Mouse (Mus musculus): ENCODE measurements around the gene Tymp.

Tymp gene

DNA sequence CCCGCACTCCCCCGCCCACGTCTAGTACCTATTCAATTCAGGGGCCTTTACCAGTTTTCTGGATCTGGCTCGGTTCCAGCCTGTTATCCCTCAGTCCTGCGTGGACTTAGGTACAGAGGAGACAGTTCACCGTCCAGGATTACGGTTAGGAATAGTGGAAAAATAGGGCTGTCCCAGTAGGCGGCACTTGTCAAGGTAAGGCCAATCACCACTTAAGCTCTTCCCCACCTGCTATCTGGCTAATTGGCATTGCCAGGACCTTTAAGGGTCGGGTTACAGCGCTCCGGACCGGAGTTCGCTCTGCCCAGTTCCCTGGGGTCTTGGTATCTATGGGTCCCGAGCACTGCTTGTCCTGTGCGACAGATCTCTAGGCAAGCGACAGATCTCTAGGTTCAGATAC lies at the start of gene Tymp:
Gene Tymp (minus strand): TSS at position 83 of the 400 bp plus-strand sequence.
- no peak for DNase-seq (ENCODE audit: low spot score in 2 of 2)

DNA sequence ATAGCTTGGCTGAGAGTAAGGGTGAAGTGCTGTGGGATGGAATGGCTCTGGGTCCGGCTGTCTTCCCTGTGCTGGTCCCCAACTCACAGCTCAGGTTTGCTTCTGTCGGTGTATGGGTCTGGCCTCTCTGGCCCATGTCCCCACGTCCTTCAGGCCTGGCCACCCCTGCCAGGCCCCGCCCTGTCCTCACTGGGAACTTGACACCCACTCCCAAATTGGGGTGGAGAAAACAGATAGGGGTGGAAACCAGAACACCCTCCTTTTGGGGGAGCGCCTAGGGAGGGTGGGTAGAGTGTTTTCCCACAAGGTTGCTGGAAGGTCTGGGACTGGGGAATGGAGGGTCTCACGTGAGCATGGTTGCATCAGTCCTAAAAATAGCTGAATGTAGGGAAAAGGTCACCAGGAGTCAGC lies 48.9 kb upstream of the Tymp start, which contains the start of gene Cpt1b:
Gene Cpt1b (minus strand): TSS at position 153 of the 411 bp plus-strand sequence.
- no peak for DNase-seq (ENCODE audit: low spot score in 2 of 2)

DNA sequence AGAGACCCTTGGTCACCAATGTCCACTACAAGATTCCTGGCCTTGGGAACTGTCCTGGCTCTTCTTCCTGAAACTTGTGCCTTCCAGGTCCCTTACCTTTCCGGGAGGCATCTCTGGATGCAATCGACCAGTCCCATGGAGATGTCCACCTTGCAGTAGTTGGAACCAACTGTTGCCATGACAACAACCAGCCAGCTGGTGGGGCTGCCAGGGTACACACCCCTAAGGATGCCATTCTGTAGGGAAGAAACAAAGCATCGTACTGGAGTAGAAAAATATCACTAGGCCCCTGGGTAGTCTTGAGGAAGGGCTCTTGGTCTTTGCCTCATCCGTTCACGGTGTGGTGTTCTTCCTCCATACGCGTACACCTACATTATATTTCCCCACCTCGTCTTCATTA lies 47.8 kb upstream of the Tymp start:
- DNase-seq (ENCODE audit: low spot score in 2 of 2), result no peak

DNA sequence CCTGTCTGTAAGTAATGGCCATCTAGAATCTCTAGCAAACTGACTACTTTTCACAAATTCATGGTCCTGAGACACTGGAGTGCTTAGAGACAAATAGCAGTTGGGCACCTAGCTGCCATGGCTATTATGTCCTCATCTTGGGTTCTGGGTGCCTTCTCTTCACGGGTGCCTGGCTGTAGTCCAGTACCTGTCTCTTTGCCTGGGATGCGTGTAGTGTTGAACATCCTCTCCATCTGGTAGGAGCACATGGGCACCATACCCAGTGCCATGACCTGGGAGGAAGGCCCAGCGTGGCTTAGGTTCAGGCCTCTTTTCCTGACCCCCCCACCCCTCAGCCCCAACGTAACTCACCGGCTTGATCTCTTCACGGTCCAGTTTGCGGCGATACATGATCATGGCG lies 45.1 kb upstream of the Tymp start:
- no peak for DNase-seq (ENCODE audit: low spot score in 2 of 2)

DNA sequence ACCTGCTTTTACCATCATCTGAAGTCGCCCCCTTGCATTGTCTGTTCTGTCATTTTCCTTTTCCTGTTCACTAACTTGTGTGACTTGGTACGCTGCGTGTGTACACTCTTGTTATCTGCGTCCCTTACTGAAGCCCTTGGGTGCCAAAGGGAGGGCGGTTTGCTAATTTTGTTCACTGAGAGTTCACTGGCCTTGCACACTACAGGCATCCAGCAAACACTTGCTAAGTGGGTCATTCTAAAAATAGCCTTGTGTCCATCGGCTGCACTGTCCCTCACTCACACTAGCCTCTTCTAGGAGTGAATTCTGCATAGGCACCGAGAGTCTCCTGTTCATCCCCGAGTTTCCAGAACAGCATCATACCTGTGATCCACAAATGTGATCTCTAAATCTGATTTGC lies 38.4 kb upstream of the Tymp start:
- DNase-seq (ENCODE audit: low spot score in 2 of 2), result no peak

DNA sequence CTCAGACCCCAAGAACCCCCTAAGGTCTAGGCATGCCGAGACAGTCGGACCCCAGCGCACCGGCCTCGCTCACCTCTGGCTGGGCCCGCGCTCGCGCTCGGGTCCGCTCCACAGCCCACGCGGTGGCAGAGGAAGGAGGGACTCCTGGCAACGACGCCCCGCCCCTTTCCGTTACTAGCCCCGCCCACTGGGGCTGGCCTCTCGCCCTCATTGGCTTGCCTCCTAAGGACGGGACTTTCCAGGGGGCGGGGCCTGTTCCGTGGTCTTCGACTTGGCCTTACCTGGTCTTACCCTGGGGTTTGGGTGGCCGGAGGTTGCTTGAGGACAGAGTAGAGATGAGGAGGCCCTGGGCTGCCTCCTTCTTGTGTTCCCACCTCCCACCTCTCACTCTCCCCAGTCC lies 33.3 kb upstream of the Tymp start, which contains the start of gene Syce3:
Gene Syce3 (minus strand): TSS at position 386 of the 400 bp plus-strand sequence.
- DNase-seq (ENCODE audit: low spot score in 2 of 2), result no peak

DNA sequence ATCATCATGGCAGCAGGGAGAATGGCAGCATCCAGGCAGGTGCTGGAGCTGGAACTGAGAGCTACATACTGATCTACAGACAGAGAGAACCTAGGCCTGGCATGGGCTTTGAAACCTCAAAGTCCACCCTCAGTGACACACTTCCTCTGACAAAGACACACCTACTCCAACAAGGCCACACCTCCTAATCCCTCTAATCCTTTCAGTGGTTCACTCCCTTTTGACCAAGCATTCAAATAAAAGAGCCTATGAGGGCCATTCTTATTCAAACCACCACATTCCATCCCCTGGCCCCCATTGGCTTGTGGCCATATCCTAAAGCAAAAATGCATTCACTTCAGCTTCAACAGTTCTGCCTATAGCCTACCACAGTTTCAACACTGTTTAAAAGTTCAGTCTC lies 29.9 kb upstream of the Tymp start:
- no peak for DNase-seq (ENCODE audit: low spot score in 2 of 2)

DNA sequence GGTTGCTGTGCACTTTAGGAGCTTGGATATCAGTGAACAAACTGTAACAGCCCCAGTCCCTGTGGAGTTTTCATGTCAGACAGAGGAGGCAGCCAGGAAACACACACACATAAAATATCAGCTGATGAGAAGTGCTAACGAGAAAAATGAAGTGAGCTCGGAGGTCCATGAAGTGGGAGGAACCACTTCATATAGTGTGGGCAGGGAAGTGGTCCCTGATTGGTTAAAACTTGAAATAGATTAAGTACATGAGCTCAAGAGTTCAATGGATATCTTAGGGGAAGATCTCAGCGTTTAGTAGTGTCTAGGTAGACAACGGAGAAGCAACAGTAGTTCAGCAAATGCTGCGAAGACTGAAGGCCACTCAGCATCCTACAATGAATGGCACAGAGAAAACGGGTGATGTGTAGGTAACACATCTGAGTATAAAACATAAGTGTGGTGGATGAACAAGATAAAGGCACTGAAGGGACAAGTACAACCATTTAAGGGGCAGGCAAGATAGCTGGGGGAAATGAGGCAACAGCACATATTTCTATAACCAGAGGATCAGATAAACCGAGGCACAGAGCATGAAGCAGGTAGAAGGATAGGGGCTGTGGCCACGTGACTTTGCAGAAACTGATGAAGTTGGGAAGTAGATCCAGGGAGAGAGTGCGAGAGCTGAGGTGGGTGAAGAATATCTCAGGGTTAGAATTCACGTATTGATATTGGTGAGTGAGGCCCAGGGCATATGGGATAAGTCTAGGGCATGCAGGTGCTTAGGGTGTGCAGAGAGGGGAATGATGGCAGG lies 28.2 kb upstream of the Tymp start:
- DNase-seq (ENCODE audit: low spot score in 2 of 2), result no peak

DNA sequence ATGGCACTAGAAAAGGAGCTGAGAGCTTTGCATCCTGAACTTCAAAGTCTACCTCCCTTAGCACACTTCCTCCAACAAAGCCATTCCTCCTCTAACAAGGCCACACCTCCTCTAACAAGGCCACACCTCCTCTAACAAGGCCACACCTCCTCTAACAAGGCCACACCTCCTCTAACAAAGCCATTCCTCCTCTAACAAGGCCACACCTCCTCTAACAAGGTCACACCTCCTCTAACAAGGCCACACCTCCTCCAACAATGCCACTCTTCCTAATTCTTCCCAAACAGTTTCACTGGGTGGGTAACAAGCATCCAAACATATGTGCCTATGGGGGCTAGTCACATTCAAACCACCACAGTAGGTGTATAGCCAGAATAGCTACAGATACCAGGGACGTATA lies 25.6 kb upstream of the Tymp start:
- DNase-seq (ENCODE audit: low spot score in 2 of 2), result no peak

DNA sequence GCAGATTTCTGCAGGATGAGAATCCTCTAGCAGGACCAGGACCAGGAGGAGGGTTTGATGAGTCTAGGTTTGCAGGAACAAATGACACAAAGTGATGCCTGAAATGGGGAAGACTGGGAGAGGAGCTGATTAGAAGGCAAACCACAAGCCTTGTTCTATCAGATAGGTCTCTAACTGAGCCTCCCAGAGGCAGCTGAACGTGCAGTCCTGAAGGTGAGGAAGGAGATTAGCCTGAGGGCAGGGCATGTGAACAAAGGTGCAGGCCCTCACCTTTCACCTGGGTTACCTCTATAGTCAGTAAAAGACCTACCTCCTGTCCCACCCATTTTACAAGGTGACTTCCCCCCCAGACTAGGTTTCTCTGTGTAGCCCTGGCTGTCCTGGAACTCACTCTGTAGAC lies 22.9 kb upstream of the Tymp start:
- DNase-seq (ENCODE audit: low spot score in 2 of 2), result no peak

DNA sequence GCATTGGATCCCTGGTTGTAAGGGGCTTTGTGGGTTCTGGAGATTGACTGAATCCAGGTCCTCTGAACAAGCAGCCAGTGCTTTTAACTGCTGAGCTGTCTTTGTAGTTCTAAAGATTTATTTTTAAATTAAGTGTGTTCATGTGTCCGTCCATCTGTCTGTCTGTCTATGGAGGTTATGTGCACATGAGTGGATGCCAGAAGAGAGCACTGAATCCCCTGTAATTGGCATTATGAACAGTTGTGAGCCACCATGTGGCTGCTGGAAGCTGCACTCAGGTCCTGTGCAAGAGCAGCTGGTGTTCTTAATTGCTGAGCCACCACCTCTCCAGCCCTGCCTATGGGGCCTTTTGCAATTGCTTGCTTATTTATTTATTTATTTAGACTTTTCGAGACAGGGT lies 21.3 kb upstream of the Tymp start:
- no peak for DNase-seq (ENCODE audit: low spot score in 2 of 2)

DNA sequence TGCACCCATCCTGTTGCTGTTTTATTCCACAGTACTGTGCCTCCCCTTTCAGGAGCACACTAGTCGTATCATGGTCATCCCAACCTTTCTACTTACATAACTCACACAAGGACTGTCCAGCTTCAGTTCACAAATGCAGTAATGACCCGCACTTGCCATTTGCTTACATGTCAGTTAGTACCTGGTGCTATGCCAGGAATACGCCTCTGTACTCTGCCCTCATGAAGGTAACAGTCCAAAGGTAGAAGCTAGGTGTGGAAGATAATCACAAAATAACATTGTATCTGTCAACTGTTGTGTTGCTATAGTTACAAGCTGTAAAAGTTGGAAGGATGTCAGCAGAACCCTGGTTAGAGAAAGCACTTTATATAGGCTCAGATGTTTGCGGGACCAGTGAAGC lies 20.0 kb upstream of the Tymp start:
- DNase-seq (ENCODE audit: low spot score in 2 of 2), result no peak

DNA sequence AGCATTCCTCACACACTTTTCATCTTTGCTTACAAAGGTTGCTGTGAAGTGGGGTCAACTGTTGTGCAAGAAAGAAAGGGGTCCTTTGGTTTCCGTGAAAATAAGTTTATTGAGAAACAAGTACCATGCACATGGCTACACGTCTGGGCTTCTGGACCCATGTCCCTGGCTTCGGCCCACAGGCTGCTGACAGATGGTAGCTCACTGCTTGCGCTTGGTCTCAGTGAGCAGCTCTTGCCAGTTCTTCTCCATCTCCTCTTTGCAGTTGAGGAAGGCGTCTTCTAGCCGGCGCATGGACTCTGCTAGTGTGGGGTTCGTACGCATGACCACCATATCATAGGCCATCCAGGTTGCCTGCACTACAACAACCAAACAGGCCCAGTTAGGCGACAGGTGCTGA lies 13.2 kb upstream of the Tymp start:
- no peak for DNase-seq (ENCODE audit: low spot score in 2 of 2)

DNA sequence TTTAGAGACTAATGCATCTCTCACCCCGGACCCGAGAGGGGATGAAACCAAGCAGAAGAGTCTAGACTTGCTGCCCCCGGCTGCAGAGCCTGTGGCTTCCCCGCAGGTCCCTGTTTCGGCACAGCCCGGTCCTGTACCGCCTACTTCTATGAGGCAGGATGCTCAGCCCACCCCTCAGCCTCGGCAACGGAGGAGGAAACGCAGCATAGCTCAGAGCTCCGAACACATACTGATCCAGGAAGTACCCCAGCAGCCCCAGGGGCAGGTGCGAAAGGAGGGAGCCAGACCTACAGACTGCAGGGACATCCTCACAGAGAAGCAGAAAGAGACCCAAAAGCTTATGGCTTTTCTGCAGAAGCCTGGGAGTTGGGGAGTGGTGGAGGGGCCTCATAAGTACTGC lies 10.3 kb upstream of the Tymp start:
- no peak for DNase-seq (ENCODE audit: low spot score in 2 of 2)

DNA sequence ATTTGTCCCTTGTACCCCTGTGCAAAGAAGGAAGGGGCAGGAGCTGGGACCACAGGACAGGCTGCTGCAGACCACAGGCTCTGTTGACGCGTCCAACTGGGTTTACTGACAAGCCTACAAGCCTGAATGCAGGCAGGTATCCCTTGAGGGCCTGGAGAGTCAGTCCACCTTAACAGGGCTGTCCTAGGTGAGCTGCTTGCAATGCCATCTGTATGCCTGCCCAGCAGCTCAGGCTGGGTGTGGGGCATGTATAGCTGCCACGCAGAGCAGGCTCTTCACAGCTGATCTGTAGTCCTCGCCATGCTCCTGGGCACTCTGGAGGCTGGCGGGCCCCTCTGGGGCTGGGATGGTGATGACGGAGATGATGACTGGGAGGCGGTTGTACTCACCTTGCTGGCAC lies 7.8 kb upstream of the Tymp start, which contains the start of gene Klhdc7b:
Gene Klhdc7b (plus strand): TSS at position 301 of the 400 bp plus-strand sequence.
- no peak for DNase-seq (ENCODE audit: low spot score in 2 of 2)

DNA sequence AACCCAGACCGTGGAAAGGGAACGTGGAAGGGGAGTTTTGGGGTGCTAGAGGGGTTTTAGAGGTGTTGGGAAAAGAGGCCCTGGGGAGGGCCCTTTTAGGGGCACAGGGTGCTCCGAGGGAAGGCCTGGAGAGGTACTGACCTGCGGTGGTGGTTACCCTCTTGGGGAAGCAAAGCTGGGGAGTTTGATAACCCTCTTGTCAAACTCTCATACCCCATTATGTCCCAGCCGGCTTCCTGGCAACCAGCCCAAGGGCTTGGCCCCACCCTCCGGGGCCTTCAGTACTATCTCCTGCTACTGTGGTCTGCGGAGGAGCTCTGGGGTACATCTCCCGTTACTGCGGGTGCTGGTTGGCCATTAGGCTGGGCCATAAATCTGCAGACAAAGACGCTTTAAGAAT lies 2.6 kb upstream of the Tymp start:
- no peak for DNase-seq (ENCODE audit: low spot score in 2 of 2)

DNA sequence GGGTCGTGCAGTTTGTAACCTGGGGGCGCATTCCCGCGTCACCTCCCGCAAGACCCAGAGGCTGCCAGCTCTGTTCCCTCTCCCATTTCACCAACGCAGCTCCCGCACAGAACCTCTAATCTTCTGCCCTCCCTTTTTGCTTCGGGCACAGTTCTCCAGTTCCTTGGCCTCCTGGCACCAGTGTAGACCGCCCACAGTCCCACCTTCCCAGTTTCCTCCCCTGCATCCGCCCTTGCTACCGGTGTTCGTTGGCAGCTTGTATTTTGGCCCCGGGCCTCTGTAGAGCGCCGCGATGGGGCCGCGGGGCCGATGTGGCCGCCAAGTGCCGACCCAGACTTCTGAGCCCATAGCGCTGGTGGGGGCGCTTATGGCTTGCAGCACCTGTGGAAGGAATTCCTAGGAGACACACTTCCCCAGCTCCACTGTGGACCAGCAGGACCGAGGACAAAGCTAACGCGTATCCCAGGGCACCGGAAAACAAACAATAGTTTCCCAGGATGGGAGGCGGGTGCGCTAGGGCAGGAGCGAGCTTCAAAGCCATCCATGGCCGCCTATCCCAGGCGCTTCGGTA lies 2.1 kb upstream of the Tymp start, which contains the start of gene Odf3b:
Gene Odf3b (minus strand): TSS at position 452 of the 571 bp plus-strand sequence.
- no peak for DNase-seq (ENCODE audit: low spot score in 2 of 2)

DNA sequence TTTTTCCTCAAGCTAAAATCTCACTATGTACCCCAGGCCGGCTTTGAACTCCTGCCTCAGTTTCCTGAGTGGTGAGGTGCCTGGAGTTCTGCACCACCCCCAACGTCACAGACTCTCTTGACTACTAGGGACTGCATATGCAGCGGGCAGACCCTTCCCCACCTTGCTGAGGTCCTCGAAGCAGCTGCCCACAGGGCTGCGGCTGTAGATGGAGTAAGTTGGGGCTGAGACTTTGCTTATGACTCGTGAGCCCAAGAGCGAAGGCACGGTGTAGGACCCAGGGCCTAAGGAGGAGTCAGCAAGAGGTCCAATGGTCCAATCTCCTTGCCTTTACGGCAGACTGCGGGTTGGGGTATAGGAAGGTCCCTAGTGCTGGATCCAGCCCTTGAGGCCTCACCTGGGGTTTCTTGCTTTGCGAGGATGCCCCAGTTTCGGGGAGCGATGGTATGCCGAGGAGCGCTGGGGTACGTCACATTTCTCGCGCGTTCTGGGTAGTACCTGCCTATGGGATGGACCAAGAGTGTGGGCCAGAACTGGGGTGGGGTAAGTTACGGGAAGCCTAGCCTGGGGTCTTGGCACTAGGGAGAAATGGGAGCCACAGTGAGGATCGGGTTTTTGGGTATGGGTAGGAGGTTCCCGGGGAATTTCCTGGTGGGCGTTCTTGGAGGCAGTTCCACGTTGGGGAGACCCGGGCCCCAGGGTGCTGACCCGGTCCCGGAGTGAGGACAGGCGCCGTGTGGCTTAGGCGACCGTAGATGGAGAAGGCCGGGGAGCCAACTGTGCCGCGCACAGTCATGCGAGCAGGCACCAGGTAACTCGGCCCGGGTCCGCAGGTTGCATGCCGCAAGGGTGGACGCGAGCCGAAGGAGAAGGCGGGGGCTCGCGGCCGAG lies 1.3 kb upstream of the Tymp start:
- DNase-seq (ENCODE audit: low spot score in 2 of 2), result no peak

DNA sequence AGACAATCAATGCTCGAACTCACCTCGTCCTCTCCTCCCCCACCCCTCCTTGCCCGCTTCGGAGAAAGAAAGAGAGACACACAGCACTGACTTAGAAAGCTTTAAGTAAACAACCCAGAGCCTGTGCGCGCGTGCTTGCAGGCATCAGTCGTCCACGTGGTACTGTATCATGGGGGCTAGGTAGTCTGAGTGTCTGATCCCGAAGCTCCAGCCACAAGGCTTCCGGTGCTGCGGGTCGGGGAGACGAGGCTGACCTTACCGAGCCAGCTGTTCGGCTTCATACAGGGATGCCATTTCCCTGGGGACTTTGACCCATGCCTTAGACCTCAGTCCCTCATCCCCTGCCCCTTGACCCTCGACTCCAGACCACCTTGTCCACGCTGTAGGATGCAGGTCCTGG lies 523 bp upstream of the Tymp start:
- no peak for DNase-seq (ENCODE audit: low spot score in 2 of 2)

DNA sequence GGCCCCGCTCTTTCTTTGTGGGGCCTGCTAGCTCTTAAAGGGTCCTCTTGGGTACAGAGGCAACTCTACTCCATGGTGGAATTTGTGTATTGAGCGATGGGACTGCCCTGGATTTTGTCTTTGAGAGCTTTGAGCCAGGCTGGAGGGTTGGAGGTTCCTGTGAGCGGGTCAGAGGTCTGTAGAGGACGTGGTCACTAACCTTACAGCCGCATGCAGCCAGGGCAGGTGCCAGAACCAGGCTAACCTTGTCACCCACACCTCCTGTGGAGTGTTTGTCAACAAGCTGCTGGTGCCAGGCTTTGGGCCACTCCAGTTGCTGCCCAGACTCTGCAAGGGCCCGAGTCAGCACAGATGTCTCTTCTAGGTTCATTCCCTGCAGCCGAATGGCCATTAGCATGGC lies 799 bp downstream of the Tymp start:
- no peak for DNase-seq (ENCODE audit: low spot score in 2 of 2)

DNA sequence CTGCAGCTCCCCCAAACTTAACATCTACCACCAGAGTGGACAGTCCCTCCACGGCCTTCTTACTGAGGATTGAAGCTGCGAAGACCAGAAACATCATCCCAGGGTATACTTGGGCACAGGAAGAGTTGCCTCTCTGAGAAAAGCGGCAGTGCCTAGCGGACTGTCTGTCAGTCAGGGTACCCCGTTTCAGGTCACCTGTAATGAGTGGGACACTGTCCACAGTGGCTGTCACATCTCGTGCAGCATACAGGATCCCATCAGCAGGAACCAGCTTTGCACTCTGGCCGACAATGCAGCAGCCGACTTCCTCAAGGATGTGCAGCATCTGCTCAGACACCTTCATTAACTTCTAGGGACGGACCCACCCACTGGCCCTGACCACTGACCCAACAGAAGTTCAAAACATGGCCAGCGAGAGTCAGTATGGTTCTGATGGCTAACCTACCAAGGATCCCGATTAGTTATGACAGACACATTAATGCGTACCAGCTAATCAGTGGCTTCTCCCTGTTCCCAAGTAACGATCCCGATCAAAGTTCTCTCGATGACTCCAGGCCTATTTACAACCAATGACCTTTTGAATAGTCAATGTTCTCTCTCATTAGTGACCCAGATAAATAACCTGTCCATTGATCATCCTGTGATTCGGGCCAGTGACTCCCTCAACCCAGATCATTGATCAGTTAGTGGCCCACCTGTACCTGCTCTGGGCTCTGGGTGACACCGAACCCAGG lies 1.9 kb downstream of the Tymp start:
- DNase-seq (ENCODE audit: low spot score in 2 of 2), result no peak

DNA sequence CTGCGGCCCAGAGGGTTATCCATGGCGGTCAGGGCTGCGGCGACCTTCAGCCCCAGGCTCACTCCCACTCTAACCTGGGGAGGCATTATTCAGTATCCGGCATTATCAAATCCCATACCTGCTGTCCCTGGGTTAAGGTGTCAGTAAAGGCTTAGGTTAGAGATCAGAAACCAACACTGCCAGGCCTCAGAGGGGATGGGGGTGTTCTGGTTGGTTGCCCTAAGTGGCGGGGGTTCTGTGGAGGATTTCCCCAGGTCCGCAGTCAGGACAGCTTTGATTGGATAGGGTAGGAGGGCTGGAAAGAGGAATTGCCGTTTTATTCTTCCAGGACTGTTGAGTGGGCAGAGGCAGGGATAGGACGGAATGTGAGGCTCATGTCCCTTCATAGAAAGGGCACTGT lies 2.5 kb downstream of the Tymp start:
- no peak for DNase-seq (ENCODE audit: low spot score in 2 of 2)
